Mouse (Mus musculus) cerebellum, postnatal 14 days (tissue): Measurements from ENCODE around the gene Prkar2a.

Experiments
- DNase-seq, 2 experiments: peaks; one replicate each; pipeline ENCODE4 v3.0.0; 2021; ENCODE audit warnings: mixed read lengths in 2 of 2

Prkar2a gene

DNA sequence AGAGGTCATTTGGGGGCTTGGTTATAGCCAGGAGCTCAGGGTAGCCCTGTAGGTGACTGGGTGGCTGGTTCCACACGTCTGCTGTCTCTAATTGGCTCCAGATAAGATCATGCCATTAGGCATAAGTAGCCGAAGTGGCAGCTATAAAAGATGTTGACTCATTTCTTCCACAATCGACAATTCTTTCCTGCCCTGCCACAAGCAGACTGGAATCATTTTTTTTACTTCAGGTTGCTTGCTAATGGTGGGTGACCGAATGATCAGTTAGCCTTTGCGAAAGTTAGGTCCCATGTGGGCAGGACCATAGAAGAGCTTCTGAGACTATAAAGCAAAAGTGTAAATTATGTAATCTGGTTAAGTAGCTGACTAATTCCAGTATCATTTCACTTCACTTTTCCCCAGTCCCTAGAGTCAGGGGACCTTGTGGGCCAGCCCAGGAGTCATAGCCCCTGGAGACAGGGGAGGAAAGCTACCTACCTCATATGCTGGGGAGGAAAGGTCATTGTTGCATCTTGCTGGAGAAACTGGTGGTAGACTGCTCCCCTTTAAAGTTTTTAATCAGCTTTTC, 109.5 kb downstream of the Prkar2a start:
- DNase-seq: no peak

GRCm38 (mm10) chr9:108799564-108799963, 110.5 kb downstream of the Prkar2a start:
- peak in 1 of 2 experiments; percentile 38 for DNase-seq
